Mouse (Mus musculus) ZHBTc4 (cell line): ENCODE data around the gene Myod1.

ENCODE experiments used
- DNase-seq: peaks from one replicate; pipeline ENCODE4 v3.0.0-alpha.2; 2011; ENCODE audit warnings: low read depth, low spot score

Myod1 gene

DNA sequence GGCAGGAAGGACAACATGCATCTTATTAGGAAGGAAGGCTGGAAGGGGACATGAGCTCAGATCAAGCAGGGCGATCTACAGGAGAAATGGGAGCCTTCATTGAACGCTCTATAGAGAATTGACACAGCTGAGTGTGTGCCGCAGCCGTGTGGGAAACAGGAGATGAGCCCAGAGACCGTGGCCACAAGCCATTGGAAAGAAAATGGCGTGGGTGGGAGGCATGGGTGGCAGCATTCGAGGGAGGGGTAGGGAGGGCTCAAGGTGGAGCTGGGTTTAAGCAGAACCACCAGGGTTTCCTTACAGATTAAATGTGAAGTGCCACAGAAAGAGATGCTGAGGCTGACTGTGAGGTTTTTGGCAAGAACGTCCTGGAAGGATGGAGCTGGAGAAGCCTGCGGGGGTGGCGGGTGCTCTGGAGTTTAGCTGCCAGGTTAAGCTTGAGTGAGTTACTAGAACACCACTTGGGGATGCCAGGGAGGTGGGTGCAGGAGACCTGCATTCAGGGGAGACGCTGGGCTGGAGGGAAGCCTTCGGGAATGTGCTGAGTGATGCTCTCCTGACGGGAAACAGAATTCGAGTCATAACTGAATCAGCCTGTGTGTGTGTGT, 39.6 kb downstream of the Myod1 start:
- DNase-seq: no peak

DNA sequence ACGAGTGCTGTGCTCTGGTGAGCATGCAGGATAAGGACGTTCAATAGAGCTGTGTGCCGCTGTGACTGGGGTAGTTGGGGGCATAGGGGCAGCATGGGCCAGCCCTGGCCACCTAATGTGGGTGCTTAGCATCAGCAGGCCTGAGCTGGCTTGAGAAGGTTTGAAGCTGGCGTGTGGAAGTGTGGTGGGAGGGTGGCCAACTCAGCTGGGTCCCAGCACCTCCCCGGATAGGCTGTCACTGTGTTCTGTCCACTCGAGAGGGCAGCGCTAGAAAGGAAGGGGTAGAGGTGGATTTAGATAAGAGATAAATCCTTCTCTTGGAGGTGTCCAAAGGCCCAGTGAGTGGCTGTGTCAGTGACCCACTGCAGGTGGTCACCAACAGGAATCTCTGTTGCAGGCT, 41.2 kb downstream of the Myod1 start:
- no peak for DNase-seq

DNA sequence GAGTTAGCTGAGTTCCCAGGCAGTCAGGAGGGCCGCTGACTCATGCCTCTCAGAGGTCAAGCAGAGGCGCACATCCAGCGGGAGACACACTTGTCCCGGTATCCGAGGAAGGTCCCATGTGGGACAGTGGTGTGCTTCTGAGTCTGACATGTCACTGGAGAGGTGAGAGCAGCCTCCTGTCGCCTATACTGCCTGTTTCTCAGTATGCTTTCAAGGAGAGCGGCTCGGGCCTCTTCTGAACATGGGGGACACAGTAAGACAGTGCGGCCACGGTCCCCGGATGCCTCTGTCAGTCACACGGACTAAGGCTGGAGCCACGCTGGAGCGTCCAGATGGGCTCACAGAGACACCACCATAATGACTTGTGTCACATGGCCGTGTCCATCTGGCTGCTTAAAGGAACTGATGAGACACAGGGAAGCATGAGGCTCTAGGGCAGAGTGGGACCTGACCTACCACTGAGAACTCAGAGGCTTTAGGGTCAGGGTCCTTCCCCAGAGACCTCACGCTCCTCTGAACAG, 41.9 kb downstream of the Myod1 start:
- DNase-seq: no peak

DNA sequence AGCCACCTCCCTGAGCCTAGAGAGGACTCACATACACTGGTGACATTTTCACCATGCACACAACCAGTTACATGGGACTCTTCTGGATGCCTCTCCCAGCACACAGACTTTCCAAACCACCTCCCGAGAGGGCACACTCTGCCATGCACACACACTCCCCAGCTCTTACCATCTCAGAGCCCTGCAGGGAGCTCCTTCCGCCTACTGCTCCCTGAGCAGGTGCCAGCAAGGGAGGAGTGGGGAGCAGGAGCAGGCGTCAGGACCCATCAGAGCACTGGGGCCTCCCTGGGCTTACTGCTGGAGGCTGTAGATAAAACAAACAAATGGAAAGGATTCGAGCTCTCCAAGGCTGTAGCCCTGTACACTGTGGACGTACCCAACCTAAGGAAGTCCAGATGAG, 45.3 kb downstream of the Myod1 start:
- no peak for DNase-seq

DNA sequence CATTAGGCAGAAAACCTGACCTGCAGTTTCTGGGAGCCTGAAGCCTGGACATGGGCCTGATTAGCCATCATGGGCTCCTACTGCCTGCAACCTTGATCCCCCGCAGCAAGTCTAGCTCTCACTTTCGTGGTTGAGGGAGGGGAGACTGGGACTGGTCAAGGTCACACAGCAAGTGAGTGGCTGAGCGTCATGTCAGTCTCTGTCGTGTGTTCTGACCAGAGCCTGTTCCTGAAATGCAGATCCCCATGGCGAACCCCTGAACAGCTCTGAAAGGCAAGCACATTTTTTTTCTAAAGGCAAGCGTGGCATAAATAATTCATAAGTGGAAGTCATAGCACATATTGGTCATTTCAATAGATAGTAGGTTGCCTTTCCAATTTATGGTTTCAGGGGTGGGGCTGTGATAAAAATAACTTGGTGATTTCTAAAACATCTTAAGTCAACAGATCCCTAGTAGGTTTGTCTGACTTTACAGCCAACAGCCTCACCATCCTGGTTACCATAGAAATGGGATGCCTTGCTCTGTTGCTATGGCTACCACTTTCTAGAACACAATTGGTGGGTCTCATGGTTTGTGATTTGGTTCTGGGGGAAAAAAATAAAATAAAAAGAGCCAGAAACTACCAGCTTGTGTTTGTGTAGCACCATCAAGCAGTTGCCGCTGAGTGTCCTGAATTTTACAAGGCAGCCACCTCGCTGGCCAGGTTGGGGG, 45.9 kb downstream of the Myod1 start:
- DNase-seq: no peak

DNA sequence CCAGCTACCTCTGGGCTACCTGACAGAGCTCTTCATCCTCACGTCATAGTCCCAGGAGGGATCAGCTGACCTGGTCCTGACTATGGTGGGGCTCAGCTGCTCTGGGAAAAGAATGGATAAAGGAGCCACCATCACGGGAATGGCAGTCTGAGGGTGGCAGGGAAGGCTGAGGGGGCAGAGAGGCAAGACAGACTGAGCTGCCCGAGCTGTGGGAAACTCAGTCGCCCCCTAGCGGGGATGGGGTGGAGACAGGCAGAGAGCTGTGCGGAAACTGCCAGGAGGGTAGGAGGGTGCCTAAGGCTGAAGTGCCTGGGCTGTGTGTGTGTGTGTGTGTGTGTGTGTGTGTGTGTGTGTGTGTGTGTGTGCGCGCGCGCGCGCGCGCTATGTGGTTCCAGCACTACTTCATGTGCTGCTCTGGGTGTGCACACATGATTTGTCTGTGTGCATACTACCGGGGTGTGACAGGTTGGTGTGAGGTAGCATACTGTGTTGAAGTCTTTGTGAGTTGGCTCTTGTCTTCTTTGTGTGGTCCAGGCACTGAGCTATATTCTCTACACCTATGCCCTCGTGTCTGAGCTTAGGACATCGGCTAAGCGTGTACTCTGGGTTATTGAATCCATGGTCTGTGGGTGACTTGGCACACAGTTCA, 46.6 kb downstream of the Myod1 start:
- peak; percentile 66 for DNase-seq

DNA sequence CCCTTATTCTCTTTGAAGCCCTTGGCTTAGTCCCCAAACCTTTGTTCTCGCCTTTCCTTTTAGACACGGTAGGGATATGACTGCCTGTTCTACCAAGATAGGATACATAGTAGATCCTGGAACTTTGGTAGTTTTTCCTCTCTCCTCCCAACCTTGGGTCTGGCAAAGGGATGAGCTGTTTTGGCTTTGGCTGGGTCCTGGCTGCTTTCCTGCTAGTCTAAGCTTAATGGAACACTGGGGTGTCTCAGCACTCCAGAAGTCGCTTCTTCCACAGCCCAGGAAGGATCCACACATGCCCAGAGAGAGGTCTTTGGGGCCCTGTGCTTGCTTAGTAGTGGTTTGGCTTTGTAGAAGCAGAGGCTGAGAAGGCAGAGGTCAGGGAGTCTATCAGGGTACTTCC, 47.7 kb downstream of the Myod1 start:
- no peak for DNase-seq

DNA sequence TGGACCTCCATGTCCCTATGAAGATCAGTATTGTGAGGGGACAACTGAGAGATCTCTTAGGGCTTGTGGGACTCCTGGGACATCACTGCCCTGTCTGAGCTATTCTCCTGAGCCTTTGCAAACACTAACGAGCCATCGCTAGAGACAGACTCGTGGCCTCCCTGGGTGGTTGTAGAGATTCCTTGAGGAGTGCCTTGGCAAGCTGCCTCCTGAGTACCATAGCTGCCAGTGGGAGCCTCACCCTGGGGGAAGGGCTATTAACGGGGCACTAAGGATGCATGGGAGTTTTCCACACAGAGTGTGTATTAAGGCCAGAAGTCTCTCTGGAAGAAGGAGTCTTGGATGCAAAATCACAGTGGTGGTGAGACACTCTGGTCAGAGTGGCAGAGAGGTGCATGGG, 48.7 kb downstream of the Myod1 start:
- DNase-seq: no peak
